Mouse (Mus musculus): ENCODE measurements around the gene Chaf1a.

Chaf1a gene

GRCm38 (mm10) chr17:56119431-56119830 lies 79.2 kb downstream of the Chaf1a start:
- DNase-seq (ENCODE audit: low spot score in 2 of 2) = no peak

GRCm38 (mm10) chr17:56119981-56120880 lies 80.0 kb downstream of the Chaf1a start:
- DNase-seq (ENCODE audit: low spot score in 2 of 2) = no peak

- no peak for DNase-seq (ENCODE audit: low spot score in 2 of 2)
Observed at GRCm38 (mm10) chr17:56121826-56122225, 81.6 kb downstream of the Chaf1a start, which contains the start of gene Lrg1. Gene Lrg1, minus strand, starts transcription at chr17:56122001.
